Mouse (Mus musculus): Measurements from ENCODE around the gene Pitpnb. TPM values are rescaled to one million over a fixed set of nuclear protein-coding genes. Genes with fewer than 3 reads are reported as not detected.

Pitpnb gene
- polyA plus RNA-seq, 1 experiment from 2014 or later = 61.0 TPM

Other genes starting within 250 kb of the Pitpnb start
- gene Mn1, start 86.6 kb downstream of the Pitpnb start, polyA plus RNA-seq (2015; fragmentation: Nextera tagmentation; extraction: Ambion mirVana) = 6.4 and 7.7 TPM in 2 replicates

All from heart, embryonic 15.5 days (tissue).